Mouse (Mus musculus) megakaryocyte, embryonic 14.5 days (primary cell): ENCODE measurements at regions not wholly inside any gene's neighbourhood (a gene's known extent, or its start where the extent isn't known, plus 50 kb on each side); places are given as distances from the start of the nearest gene placed in this dataset.

Source experiments
- FLI1 ChIP-seq: IDR thresholded peaks from 2 replicates; pipeline ENCODE4 v1.6.1; 2012; ENCODE audit warnings: low read length, inconsistent platforms, mixed read lengths
- GATA1 ChIP-seq: IDR thresholded peaks from 3 replicates; pipeline ENCODE4 v1.6.1; 2012; ENCODE audit warnings: mixed read lengths, low read length, inconsistent platforms, borderline replicate concordance

DNA sequence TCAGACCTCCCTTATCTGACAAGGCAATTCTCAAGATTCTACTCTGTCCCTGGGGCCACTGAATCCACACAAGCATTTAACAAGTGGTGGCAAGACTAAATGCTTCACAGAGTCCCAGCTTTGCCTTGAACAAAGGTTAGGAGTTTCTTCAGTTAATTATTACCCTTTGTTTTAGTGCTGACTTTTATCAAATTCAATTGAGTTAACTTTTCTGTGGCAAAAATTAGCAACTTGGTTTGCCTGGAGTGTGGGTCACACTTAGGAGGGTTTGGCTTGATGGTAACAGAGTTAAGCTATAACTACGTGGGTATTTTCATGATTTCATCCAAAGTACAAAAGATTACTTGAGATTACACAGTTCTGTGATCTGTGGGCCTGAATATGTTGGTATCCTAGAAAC lies 104.7 kb upstream of the Abcb5 start:
- no peak for TF ChIP-seq GATA1
- TF ChIP-seq FLI1, result no peak
